In genomic region chr19:42744162-42744586, GRCm38 (mm10) we compare ENCODE assay signal across 9 mouse cellular contexts. TPM values are rescaled to one million over a fixed set of nuclear protein-coding genes. Genes with fewer than 3 reads are reported as not detected.
A peak's percentile ranks its signal among the peaks of the same experiment; 100 is the strongest.
DNase-seq lines count a peak whose midpoint lies in the region; ATAC-seq lines count a peak whose summit lies in the region.
"Had no signal": no experiment of that assay in that cellular context is flagged by ENCODE, and none has a peak within 500 bp of the region (broad histone marks: within the 10 kb centered on the region; RNA-seq: fewer than 3 reads in every experiment).

No protein-coding gene starts in this region.

- H3K27ac ChIP-seq in limb, embryonic 12.5 days, result no peak overlapping the region
- no peak overlapping the region for H3K27ac ChIP-seq in midbrain, embryonic 11.5 days (ENCODE audit: low read depth, low read length)
- no peak overlapping the region for H3K27ac ChIP-seq in stomach, embryonic 16.5 days (ENCODE audit: low read length)

- H3K9ac ChIP-seq in limb, embryonic 12.5 days (replicated peaks), result no peak overlapping the region
- H3K9ac ChIP-seq in midbrain, embryonic 11.5 days (ENCODE audit: low read length), result no peak overlapping the region
- H3K9ac ChIP-seq in stomach, embryonic 16.5 days (ENCODE audit: low read length), result no peak overlapping the region

- no peak overlapping the region for H3K4me3 ChIP-seq in limb, embryonic 12.5 days (replicated peaks)
- H3K4me3 ChIP-seq in midbrain, embryonic 11.5 days (ENCODE audit: low read depth, low read length), result no peak overlapping the region
- H3K4me3 ChIP-seq in stomach, embryonic 16.5 days (replicated peaks; ENCODE audit: low read length), result no peak overlapping the region
- H3K4me3 ChIP-seq: erythroblast, embryonic 14.5 days had no signal

- DNase-seq in urinary bladder, postnatal 25 days (ENCODE audit: low spot score), result peak; percentile 37
- no peak for DNase-seq in urinary bladder, postnatal 10 days (ENCODE audit: low spot score)
- DNase-seq in embryo, embryonic 9.5 days (ENCODE audit: extremely low spot score), result peak; percentile 56
- DNase-seq in kidney, adult 8-10 months, result peak; percentile 19 to 48
- DNase-seq in midbrain, embryonic 11.5 days (ENCODE audit: low spot score, missing footprints), result peak; percentile 86

- no peaks in the 10 kb centered on the region for H3K36me3 ChIP-seq in limb, embryonic 12.5 days
- H3K36me3 ChIP-seq in midbrain, embryonic 11.5 days (ENCODE audit: control insufficient read depth, insufficient read depth, low read length), result no peaks in the 10 kb centered on the region
- H3K36me3 ChIP-seq in stomach, embryonic 16.5 days (ENCODE audit: control insufficient read depth, insufficient read depth, low read length), result no peaks in the 10 kb centered on the region

- peaks cover 19% of the 10 kb centered on the region; the same call in 1 of the 2 replicates for H3K4me1 ChIP-seq in limb, embryonic 12.5 days (replicated peaks)
- no peaks in the 10 kb centered on the region for H3K4me1 ChIP-seq in midbrain, embryonic 11.5 days (ENCODE audit: control insufficient read depth, insufficient read depth, low read length)
- H3K4me1 ChIP-seq in stomach, embryonic 16.5 days (ENCODE audit: control insufficient read depth, insufficient read depth, low read length), result peaks cover 6% of the 10 kb centered on the region; the same call in 1 of the 2 replicates

- no peaks in the 10 kb centered on the region for H3K9me3 ChIP-seq in limb, embryonic 12.5 days
- H3K9me3 ChIP-seq in midbrain, embryonic 11.5 days (ENCODE audit: control insufficient read depth, low read length), result no peaks in the 10 kb centered on the region
- no peaks in the 10 kb centered on the region for H3K9me3 ChIP-seq in stomach, embryonic 16.5 days (replicated peaks; ENCODE audit: control insufficient read depth, low read length)

- H3K27me3 ChIP-seq in limb, embryonic 12.5 days, result 0 out of 2 replicates have a peak, but pooled peaks cover 3% of the 10 kb centered on the region
- H3K27me3 ChIP-seq in midbrain, embryonic 11.5 days (ENCODE audit: control insufficient read depth, insufficient read depth, low read length), result no peaks in the 10 kb centered on the region
- no peaks in the 10 kb centered on the region for H3K27me3 ChIP-seq in stomach, embryonic 16.5 days (ENCODE audit: control insufficient read depth, insufficient read depth, low read length)

- peak; percentile 93 for ATAC-seq in granulocyte monocyte progenitor cell, adult 5-6 weeks (replicated peaks; ENCODE audit: poor library complexity, severe bottlenecking)
- ATAC-seq in limb, embryonic 12.5 days (ENCODE audit: insufficient number of reproducible peaks, insufficient read depth, low FRiP score, low TSS enrichment, low read depth), result peak; percentile 75; the same call in 1 of the 2 replicates
- peak; percentile 77 for ATAC-seq in midbrain, embryonic 11.5 days (ENCODE audit: low FRiP score)
- ATAC-seq in stomach, embryonic 16.5 days (ENCODE audit: insufficient read depth, low FRiP score), result peak; percentile 70

- WGBS in limb, embryonic 12.5 days, result 23% methylated on average over 4 of the region's 4 CpGs
- WGBS in midbrain, embryonic 11.5 days, result 34% methylated on average over 4 of the region's 4 CpGs
- WGBS in stomach, embryonic 16.5 days, result 22% methylated on average over 4 of the region's 4 CpGs

- H3K4me2 ChIP-seq in limb, embryonic 12.5 days, result no peak overlapping the region
- no peak overlapping the region for H3K4me2 ChIP-seq in midbrain, embryonic 11.5 days
- no peak overlapping the region for H3K4me2 ChIP-seq in stomach, embryonic 16.5 days (ENCODE audit: low read depth, low read length)

RNA-seq across cellular contexts. Expression of gene Pyroxd2, which starts 8.4 kb away (rescaled TPM):
- 6.2 and 12.1 TPM in 2 replicates for total RNA-seq in granulocyte monocyte progenitor cell, adult 5-6 weeks (2014; fragmentation: Nextera tagmentation)
- total RNA-seq in granulocyte monocyte progenitor cell, adult 5-6 weeks (2017), result 2.3 and 3.1 TPM in 2 replicates
- 1.2 and 1.4 TPM in 2 replicates for polyA plus RNA-seq in limb, embryonic 12.5 days (2016; fragmentation: Nextera tagmentation; extraction: Ambion mirVana)
- polyA plus RNA-seq in midbrain, embryonic 11.5 days (2014; fragmentation: Nextera tagmentation; extraction: Ambion mirVana), result 0.71 and 0.73 TPM in 2 replicates
- polyA plus RNA-seq in stomach, embryonic 16.5 days (2015; fragmentation: Nextera tagmentation; extraction: Ambion mirVana), result 5.1 and 5.4 TPM in 2 replicates

RNA-seq across cellular contexts. Expression of gene Hps1, which starts 35.6 kb away (rescaled TPM):
- 24.1 and 32.2 TPM in 2 replicates for total RNA-seq in granulocyte monocyte progenitor cell, adult 5-6 weeks (2014; fragmentation: Nextera tagmentation)
- 22.7 and 34.4 TPM in 2 replicates for total RNA-seq in granulocyte monocyte progenitor cell, adult 5-6 weeks (2017)
- polyA plus RNA-seq in limb, embryonic 12.5 days (2016; fragmentation: Nextera tagmentation; extraction: Ambion mirVana), result 14.5 and 15.4 TPM in 2 replicates
- 10.1 and 10.3 TPM in 2 replicates for polyA plus RNA-seq in midbrain, embryonic 11.5 days (2014; fragmentation: Nextera tagmentation; extraction: Ambion mirVana)
- 14.4 and 15.6 TPM in 2 replicates for polyA plus RNA-seq in stomach, embryonic 16.5 days (2015; fragmentation: Nextera tagmentation; extraction: Ambion mirVana)
